Mouse (Mus musculus): Measurements from ENCODE around the gene Snph. TPM values are rescaled to one million over a fixed set of nuclear protein-coding genes. Genes with fewer than 3 reads are reported as not detected.

Gene Snph
- polyA plus RNA-seq, 1 experiment from 2014 or later: 0.11 TPM

- no peak for ATAC-seq (replicated peaks; ENCODE audit: low FRiP score, low read depth)
- Histone ChIP-seq H3K27ac (no peak overlapping the region), H3K36me3 (ENCODE audit: insufficient read depth, low read length) (no peaks in the 10 kb centered on the region), H3K9ac (ENCODE audit: low read depth, low read length) (no peak overlapping the region), H3K27me3 (ENCODE audit: insufficient read depth, low read length) (no peaks in the 10 kb centered on the region), H3K4me2 (ENCODE audit: low read length) (no peak overlapping the region), H3K9me3 (replicated peaks; ENCODE audit: low read length) (no peaks in the 10 kb centered on the region), H3K4me3 (replicated peaks; ENCODE audit: low read depth, low read length) (no peak overlapping the region), H3K4me1 (replicated peaks; ENCODE audit: insufficient read depth, low read length) (no peaks in the 10 kb centered on the region)
- TF ChIP-seq CTCF (IDR thresholded peaks at IDR 0.05; ENCODE audit: low read depth): no peak
- DNase-seq (ENCODE audit: low spot score): no peak
- 65% methylated on average over 1 of the region's 1 CpGs for WGBS
Measured at GRCm38 (mm10) chr2:151608435-151608834, 24.0 kb downstream of the Snph start.

GRCm38 (mm10) chr2:151605437-151605987 is 26.9 kb downstream of the Snph start:
- no peaks in the 10 kb centered on the region for H3K27me3 ChIP-seq (ENCODE audit: insufficient read depth, low read length)
- ATAC-seq (replicated peaks; ENCODE audit: low FRiP score, low read depth): 0 out of 2 replicates have a peak, but pooled peaks have one; percentile 12
- H3K4me1 ChIP-seq (replicated peaks; ENCODE audit: insufficient read depth, low read length): no peaks in the 10 kb centered on the region
- H3K27ac ChIP-seq: no peak overlapping the region
- H3K4me3 ChIP-seq (replicated peaks; ENCODE audit: low read depth, low read length): no peak overlapping the region
- no peaks in the 10 kb centered on the region for H3K9me3 ChIP-seq (replicated peaks; ENCODE audit: low read length)
- H3K9ac ChIP-seq (ENCODE audit: low read depth, low read length): 0 out of 2 replicates have a peak overlapping the region, but pooled peaks have one; percentile 18
- no peak overlapping the region for H3K4me2 ChIP-seq (ENCODE audit: low read length)
- no peak for DNase-seq (ENCODE audit: low spot score)
- no peaks in the 10 kb centered on the region for H3K36me3 ChIP-seq (ENCODE audit: insufficient read depth, low read length)
- 47% methylated on average over 8 of the region's 11 CpGs for WGBS
- TF ChIP-seq CTCF (IDR thresholded peaks at IDR 0.05; ENCODE audit: low read depth): no peak

- Histone ChIP-seq H3K36me3 (ENCODE audit: insufficient read depth, low read length) (no peaks in the 10 kb centered on the region), H3K9ac (ENCODE audit: low read depth, low read length) (no peak overlapping the region), H3K9me3 (replicated peaks; ENCODE audit: low read length) (no peaks in the 10 kb centered on the region), H3K27ac (no peak overlapping the region), H3K4me1 (replicated peaks; ENCODE audit: insufficient read depth, low read length) (no peaks in the 10 kb centered on the region), H3K4me2 (ENCODE audit: low read length) (no peak overlapping the region), H3K4me3 (replicated peaks; ENCODE audit: low read depth, low read length) (no peak overlapping the region), H3K27me3 (ENCODE audit: insufficient read depth, low read length) (no peaks in the 10 kb centered on the region)
- no peak for ATAC-seq (replicated peaks; ENCODE audit: low FRiP score, low read depth)
- TF ChIP-seq CTCF (IDR thresholded peaks at IDR 0.05; ENCODE audit: low read depth): no peak
- 18% methylated on average over 4 of the region's 4 CpGs for WGBS
- DNase-seq (ENCODE audit: low spot score): no peak
Measured at GRCm38 (mm10) chr2:151603630-151604029, 28.8 kb downstream of the Snph start.

GRCm38 (mm10) chr2:151602106-151602505 is 30.3 kb downstream of the Snph start:
- ATAC-seq (replicated peaks; ENCODE audit: low FRiP score, low read depth) (no peak), DNase-seq (ENCODE audit: low spot score) (no peak)
- Histone ChIP-seq H3K27ac (no peak overlapping the region), H3K4me3 (replicated peaks; ENCODE audit: low read depth, low read length) (no peak overlapping the region), H3K36me3 (ENCODE audit: insufficient read depth, low read length) (no peaks in the 10 kb centered on the region), H3K9ac (ENCODE audit: low read depth, low read length) (no peak overlapping the region), H3K4me1 (replicated peaks; ENCODE audit: insufficient read depth, low read length) (no peaks in the 10 kb centered on the region), H3K4me2 (ENCODE audit: low read length) (no peak overlapping the region), H3K9me3 (replicated peaks; ENCODE audit: low read length) (no peaks in the 10 kb centered on the region), H3K27me3 (ENCODE audit: insufficient read depth, low read length) (no peaks in the 10 kb centered on the region)
- TF ChIP-seq CTCF (IDR thresholded peaks at IDR 0.05; ENCODE audit: low read depth): no peak
- WGBS: 55% methylated on average over 4 of the region's 4 CpGs

- 60% methylated on average over 2 of the region's 2 CpGs for WGBS
- no peak for ATAC-seq (replicated peaks; ENCODE audit: low FRiP score, low read depth)
- no peaks in the 10 kb centered on the region for H3K36me3 ChIP-seq (ENCODE audit: insufficient read depth, low read length)
- DNase-seq (ENCODE audit: low spot score): no peak
- H3K27ac ChIP-seq: no peak overlapping the region
- no peak overlapping the region for H3K4me3 ChIP-seq (replicated peaks; ENCODE audit: low read depth, low read length)
- H3K27me3 ChIP-seq (ENCODE audit: insufficient read depth, low read length): no peaks in the 10 kb centered on the region
- H3K9me3 ChIP-seq (replicated peaks; ENCODE audit: low read length): no peaks in the 10 kb centered on the region
- no peak overlapping the region for H3K4me2 ChIP-seq (ENCODE audit: low read length)
- H3K9ac ChIP-seq (ENCODE audit: low read depth, low read length): no peak overlapping the region
- H3K4me1 ChIP-seq (replicated peaks; ENCODE audit: insufficient read depth, low read length): no peaks in the 10 kb centered on the region
- no peak for TF ChIP-seq CTCF (IDR thresholded peaks at IDR 0.05; ENCODE audit: low read depth)
Measured at GRCm38 (mm10) chr2:151598068-151598467, 34.3 kb downstream of the Snph start.

- H3K36me3 ChIP-seq (ENCODE audit: insufficient read depth, low read length): no peaks in the 10 kb centered on the region
- no peak overlapping the region for H3K9ac ChIP-seq (ENCODE audit: low read depth, low read length)
- 60% methylated on average over 9 of the region's 9 CpGs for WGBS
- H3K4me2 ChIP-seq (ENCODE audit: low read length): no peak overlapping the region
- no peak overlapping the region for H3K4me3 ChIP-seq (replicated peaks; ENCODE audit: low read depth, low read length)
- TF ChIP-seq CTCF (IDR thresholded peaks at IDR 0.05; ENCODE audit: low read depth): no peak
- no peak overlapping the region for H3K27ac ChIP-seq
- no peaks in the 10 kb centered on the region for H3K4me1 ChIP-seq (replicated peaks; ENCODE audit: insufficient read depth, low read length)
- no peaks in the 10 kb centered on the region for H3K9me3 ChIP-seq (replicated peaks; ENCODE audit: low read length)
- no peak for ATAC-seq (replicated peaks; ENCODE audit: low FRiP score, low read depth)
- H3K27me3 ChIP-seq (ENCODE audit: insufficient read depth, low read length): no peaks in the 10 kb centered on the region
- no peak for DNase-seq (ENCODE audit: low spot score)
Measured at GRCm38 (mm10) chr2:151587306-151587705, 45.1 kb downstream of the Snph start.

- Histone ChIP-seq H3K27me3 (ENCODE audit: insufficient read depth, low read length) (no peaks in the 10 kb centered on the region), H3K4me3 (replicated peaks; ENCODE audit: low read depth, low read length) (no peak overlapping the region), H3K27ac (no peak overlapping the region), H3K9me3 (replicated peaks; ENCODE audit: low read length) (no peaks in the 10 kb centered on the region), H3K4me1 (replicated peaks; ENCODE audit: insufficient read depth, low read length) (no peaks in the 10 kb centered on the region), H3K4me2 (ENCODE audit: low read length) (no peak overlapping the region), H3K9ac (ENCODE audit: low read depth, low read length) (no peak overlapping the region), H3K36me3 (ENCODE audit: insufficient read depth, low read length) (no peaks in the 10 kb centered on the region)
- no peak for TF ChIP-seq CTCF (IDR thresholded peaks at IDR 0.05; ENCODE audit: low read depth)
- no peak for DNase-seq (ENCODE audit: low spot score)
- 92% methylated on average over 1 of the region's 1 CpGs for WGBS
- ATAC-seq (replicated peaks; ENCODE audit: low FRiP score, low read depth): no peak
Measured at GRCm38 (mm10) chr2:151586807-151587206, 45.6 kb downstream of the Snph start.

Data from kidney, postnatal 0 days (tissue).